Mouse (Mus musculus) kidney, postnatal 4 days (tissue): Measurements from ENCODE around the gene Unc5b.

Source experiments
- DNase-seq, 2 experiments: peaks; one replicate each; pipeline ENCODE4 v3.0.0; 2021; ENCODE audit warnings: mixed read lengths in 2 of 2

The Unc5b gene

GRCm38 (mm10) chr10:60716449-60716848 is 114.9 kb downstream of the Unc5b start:
- DNase-seq, result no peak
